25 mouse cellular contexts compared by ENCODE assay signal in the genomic region with DNA sequence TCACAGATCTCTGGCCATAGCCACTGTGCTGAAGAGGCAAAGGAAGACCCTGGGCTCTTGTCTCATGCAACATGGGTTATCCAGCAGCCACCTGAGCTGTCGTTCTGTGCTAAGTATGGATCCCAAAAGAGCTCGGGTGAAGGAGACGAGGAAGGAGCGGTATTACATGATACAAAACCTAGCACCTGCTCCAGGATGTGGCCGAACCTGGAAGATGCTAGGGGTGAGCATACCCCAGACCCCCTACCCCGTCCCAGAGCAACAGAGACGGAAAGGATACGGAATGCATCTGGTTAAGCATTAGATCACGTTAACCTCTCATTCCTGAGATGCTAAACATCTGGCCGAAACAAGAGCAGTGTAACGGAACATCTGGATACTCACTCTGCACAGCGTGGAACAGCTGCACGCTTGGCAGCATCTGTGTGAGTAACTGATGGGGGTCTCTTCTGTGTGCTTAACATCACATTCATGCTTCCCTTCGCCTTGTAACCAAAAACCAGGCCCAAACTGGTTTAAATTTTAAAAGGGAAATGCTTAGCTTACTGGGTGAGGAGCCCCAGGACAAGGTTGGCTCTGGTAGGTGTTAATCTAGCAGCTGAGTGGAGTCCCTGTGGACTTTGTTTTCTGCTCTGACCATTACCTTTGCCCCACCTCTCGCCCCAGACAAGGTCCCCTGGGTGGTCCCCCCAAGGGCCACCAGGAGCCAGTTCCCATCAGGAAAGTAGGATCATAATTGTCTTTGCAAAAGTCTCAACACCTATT. TPM values are rescaled to one million over a fixed set of nuclear protein-coding genes. Genes with fewer than 3 reads are reported as not detected.
DNase-seq lines count a peak whose midpoint lies in the region; ATAC-seq lines count a peak whose summit lies in the region.
"Had no signal": no experiment of that assay in that cellular context is flagged by ENCODE, and none has a peak within 500 bp of the region (broad histone marks: within the 10 kb centered on the region; RNA-seq: fewer than 3 reads in every experiment).

No protein-coding gene starts in this region.

- WGBS in kidney, embryonic 14.5 days, result 35% methylated on average over 15 of the region's 15 CpGs
- 80% methylated on average over 15 of the region's 15 CpGs for WGBS in midbrain, embryonic 11.5 days
- WGBS in midbrain, embryonic 10.5 days, result 79% methylated on average over 15 of the region's 15 CpGs
- 40% methylated on average over 15 of the region's 15 CpGs for WGBS in embryonic facial prominence, embryonic 13.5 days
- 29% methylated on average over 15 of the region's 15 CpGs for WGBS in limb, embryonic 15.5 days

- DNase-seq in kidney, postnatal 14 days, result no peak
- DNase-seq in midbrain, embryonic 11.5 days (ENCODE audit: low spot score, missing footprints), result peak; percentile 68
- DNase-seq in midbrain, embryonic 10.5 days (ENCODE audit: low spot score), result no peak
- DNase-seq in frontal cortex, postnatal 14 days (ENCODE audit: low spot score in 2 of 2), result no peak
- no peak for DNase-seq in gastrocnemius, postnatal 36 days
- DNase-seq: adrenal gland, postnatal 14 days; cerebellum, adult 2 months; heart, adult 2 months; lung, adult 2 months; midbrain, embryonic 14.5 days; right cerebral cortex, adult 18-20 months had no signal

- no peak overlapping the region for H3K4me2 ChIP-seq in kidney, embryonic 14.5 days (replicated peaks; ENCODE audit: low read depth, low read length)
- H3K4me2 ChIP-seq in midbrain, embryonic 11.5 days, result no peak overlapping the region
- H3K4me2 ChIP-seq in embryonic facial prominence, embryonic 13.5 days, result no peak overlapping the region; the same call in 1 of the 2 replicates
- H3K4me2 ChIP-seq in limb, embryonic 15.5 days, result no peak overlapping the region
- H3K4me2 ChIP-seq: heart, embryonic 15.5 days; liver, embryonic 11.5 days had no signal

- peaks cover 24% of the 10 kb centered on the region for H3K4me1 ChIP-seq in kidney, embryonic 14.5 days (ENCODE audit: control insufficient read depth, insufficient read depth, low read length)
- no peaks in the 10 kb centered on the region; the same call in 1 of the 2 replicates for H3K4me1 ChIP-seq in midbrain, embryonic 11.5 days (ENCODE audit: control insufficient read depth, insufficient read depth, low read length)
- peaks cover 12% of the 10 kb centered on the region for H3K4me1 ChIP-seq in midbrain, embryonic 10.5 days
- peaks cover 52% of the 10 kb centered on the region for H3K4me1 ChIP-seq in embryonic facial prominence, embryonic 13.5 days
- H3K4me1 ChIP-seq in limb, embryonic 15.5 days, result peaks cover 46% of the 10 kb centered on the region

- H3K27ac ChIP-seq in kidney, embryonic 14.5 days (ENCODE audit: low read depth, low read length), result no peak overlapping the region
- no peak overlapping the region for H3K27ac ChIP-seq in midbrain, embryonic 11.5 days (ENCODE audit: low read depth, low read length)
- no peak overlapping the region for H3K27ac ChIP-seq in midbrain, embryonic 10.5 days (replicated peaks)
- no peak overlapping the region for H3K27ac ChIP-seq in embryonic facial prominence, embryonic 13.5 days
- H3K27ac ChIP-seq in limb, embryonic 15.5 days, result no peak overlapping the region
- H3K27ac ChIP-seq: heart, adult 2 months; heart, embryonic 15.5 days; hindbrain, embryonic 10.5 days; macrophage had no signal

- intact Hi-C loops in gastrocnemius, postnatal 36 days (cut with DNase I), result no loop called here

- no peak overlapping the region for H3K4me3 ChIP-seq in kidney, embryonic 14.5 days (ENCODE audit: low read length)
- no peak overlapping the region for H3K4me3 ChIP-seq in midbrain, embryonic 11.5 days (ENCODE audit: low read depth, low read length)
- no peak overlapping the region for H3K4me3 ChIP-seq in midbrain, embryonic 10.5 days
- no peak overlapping the region for H3K4me3 ChIP-seq in embryonic facial prominence, embryonic 13.5 days
- no peak overlapping the region for H3K4me3 ChIP-seq in limb, embryonic 15.5 days
- H3K4me3 ChIP-seq: heart, adult 2 months; heart, embryonic 15.5 days; hindbrain, embryonic 10.5 days; myocyte had no signal

- ATAC-seq in kidney, embryonic 14.5 days (ENCODE audit: low FRiP score, low TSS enrichment), result peak; percentile 41; the same call in 1 of the 2 replicates
- no peak for ATAC-seq in midbrain, embryonic 11.5 days (ENCODE audit: low FRiP score)
- peak; percentile 48; the same call in 1 of the 2 replicates for ATAC-seq in embryonic facial prominence, embryonic 13.5 days (ENCODE audit: insufficient number of reproducible peaks, insufficient read depth, low FRiP score, low TSS enrichment, low read depth)
- peak; percentile 72 for ATAC-seq in limb, embryonic 15.5 days (ENCODE audit: insufficient number of reproducible peaks, low FRiP score, low TSS enrichment, low read depth)
- ATAC-seq: forebrain, embryonic 16.5 days had no signal

- no peaks in the 10 kb centered on the region for H3K9me3 ChIP-seq in kidney, embryonic 14.5 days (ENCODE audit: control insufficient read depth, low read length)
- H3K9me3 ChIP-seq in midbrain, embryonic 11.5 days (ENCODE audit: control insufficient read depth, low read length), result no peaks in the 10 kb centered on the region
- no peaks in the 10 kb centered on the region for H3K9me3 ChIP-seq in midbrain, embryonic 10.5 days (replicated peaks)
- H3K9me3 ChIP-seq in embryonic facial prominence, embryonic 13.5 days, result no peaks in the 10 kb centered on the region
- H3K9me3 ChIP-seq in limb, embryonic 15.5 days, result no peaks in the 10 kb centered on the region
- H3K9me3 ChIP-seq: heart, embryonic 15.5 days; hindbrain, embryonic 10.5 days had no signal

- no peak overlapping the region for H3K9ac ChIP-seq in kidney, embryonic 14.5 days (ENCODE audit: low read depth, low read length)
- no peak overlapping the region for H3K9ac ChIP-seq in midbrain, embryonic 11.5 days (ENCODE audit: low read length)
- no peak overlapping the region for H3K9ac ChIP-seq in embryonic facial prominence, embryonic 13.5 days
- H3K9ac ChIP-seq in limb, embryonic 15.5 days, result no peak overlapping the region
- H3K9ac ChIP-seq: heart, embryonic 15.5 days had no signal

- H3K27me3 ChIP-seq in kidney, embryonic 14.5 days (ENCODE audit: control insufficient read depth, insufficient read depth, low read length), result no peaks in the 10 kb centered on the region
- H3K27me3 ChIP-seq in midbrain, embryonic 11.5 days (ENCODE audit: control insufficient read depth, insufficient read depth, low read length), result no peaks in the 10 kb centered on the region
- H3K27me3 ChIP-seq in midbrain, embryonic 10.5 days (ENCODE audit: low read depth, poor library complexity, severe bottlenecking), result peaks cover 5% of the 10 kb centered on the region; the same call in 1 of the 2 replicates
- H3K27me3 ChIP-seq in embryonic facial prominence, embryonic 13.5 days, result no peaks in the 10 kb centered on the region
- no peaks in the 10 kb centered on the region for H3K27me3 ChIP-seq in limb, embryonic 15.5 days
- H3K27me3 ChIP-seq: heart, embryonic 15.5 days had no signal

- no peaks in the 10 kb centered on the region for H3K36me3 ChIP-seq in kidney, embryonic 14.5 days (ENCODE audit: control insufficient read depth, insufficient read depth, low read length)
- no peaks in the 10 kb centered on the region for H3K36me3 ChIP-seq in midbrain, embryonic 11.5 days (ENCODE audit: control insufficient read depth, insufficient read depth, low read length)
- H3K36me3 ChIP-seq in midbrain, embryonic 10.5 days, result no peaks in the 10 kb centered on the region
- no peaks in the 10 kb centered on the region for H3K36me3 ChIP-seq in embryonic facial prominence, embryonic 13.5 days
- H3K36me3 ChIP-seq in limb, embryonic 15.5 days, result no peaks in the 10 kb centered on the region
- H3K36me3 ChIP-seq: heart, embryonic 15.5 days; hindbrain, embryonic 10.5 days had no signal

RNA-seq across cellular contexts. Expression of a gene that starts 13.0 kb away (rescaled TPM):
- polyA plus RNA-seq in kidney, embryonic 14.5 days (2014; fragmentation: Nextera tagmentation; extraction: Ambion mirVana), result 13.3 and 14.2 TPM in 2 replicates
- 4.8 and 6.1 TPM in 2 replicates for polyA plus RNA-seq in midbrain, embryonic 11.5 days (2014; fragmentation: Nextera tagmentation; extraction: Ambion mirVana)
- 9.2 and 11.2 TPM in 2 replicates for polyA plus RNA-seq in midbrain, embryonic 10.5 days (2016; fragmentation: Nextera tagmentation; extraction: Ambion mirVana)
- polyA plus RNA-seq in embryonic facial prominence, embryonic 13.5 days (2015; fragmentation: Nextera tagmentation; extraction: Ambion mirVana), result 17.6 and 19.8 TPM in 2 replicates
- polyA plus RNA-seq in limb, embryonic 15.5 days (2015; fragmentation: Nextera tagmentation; extraction: Ambion mirVana), result 17.0 and 20.2 TPM in 2 replicates
- 1 to 10 TPM; 5.2 to 5.7 TPM for total RNA-seq in gastrocnemius, postnatal 36 days (2021)
- polyA plus RNA-seq: macrophage had no signal

RNA-seq across cellular contexts. Expression of a gene that starts 56.1 kb away (rescaled TPM):
- polyA plus RNA-seq in kidney, embryonic 14.5 days (2014; fragmentation: Nextera tagmentation; extraction: Ambion mirVana), result not detected in 2 replicates
- not detected in 2 replicates for polyA plus RNA-seq in midbrain, embryonic 11.5 days (2014; fragmentation: Nextera tagmentation; extraction: Ambion mirVana)
- polyA plus RNA-seq in midbrain, embryonic 10.5 days (2016; fragmentation: Nextera tagmentation; extraction: Ambion mirVana), result not detected in 2 replicates
- 0.18 TPM in 1 of 2 replicates, not detected in the other for polyA plus RNA-seq in embryonic facial prominence, embryonic 13.5 days (2015; fragmentation: Nextera tagmentation; extraction: Ambion mirVana)
- polyA plus RNA-seq in limb, embryonic 15.5 days (2015; fragmentation: Nextera tagmentation; extraction: Ambion mirVana), result not detected in 2 replicates
- not detected for total RNA-seq in gastrocnemius, postnatal 36 days (2021)
- total RNA-seq: common myeloid progenitor, adult 5-6 weeks; gastrocnemius, adult 8-10 months; heart, adult 2 months; layer of hippocampus, adult 8-10 months; left cerebral cortex, adult 8-10 months had no signal
- polyA plus RNA-seq: C2C12; cerebellum, adult 2 months; hindbrain, embryonic 10.5 days; liver, embryonic 11.5 days; macrophage; midbrain, embryonic 14.5 days; myocyte had no signal
